Mouse (Mus musculus): ENCODE data around the gene Kcnma1. TPM values are rescaled to one million over a fixed set of nuclear protein-coding genes. Genes with fewer than 3 reads are reported as not detected.

Kcnma1 gene
- polyA plus RNA-seq, 1 experiment from 2014 or later = 0.31 TPM

DNA sequence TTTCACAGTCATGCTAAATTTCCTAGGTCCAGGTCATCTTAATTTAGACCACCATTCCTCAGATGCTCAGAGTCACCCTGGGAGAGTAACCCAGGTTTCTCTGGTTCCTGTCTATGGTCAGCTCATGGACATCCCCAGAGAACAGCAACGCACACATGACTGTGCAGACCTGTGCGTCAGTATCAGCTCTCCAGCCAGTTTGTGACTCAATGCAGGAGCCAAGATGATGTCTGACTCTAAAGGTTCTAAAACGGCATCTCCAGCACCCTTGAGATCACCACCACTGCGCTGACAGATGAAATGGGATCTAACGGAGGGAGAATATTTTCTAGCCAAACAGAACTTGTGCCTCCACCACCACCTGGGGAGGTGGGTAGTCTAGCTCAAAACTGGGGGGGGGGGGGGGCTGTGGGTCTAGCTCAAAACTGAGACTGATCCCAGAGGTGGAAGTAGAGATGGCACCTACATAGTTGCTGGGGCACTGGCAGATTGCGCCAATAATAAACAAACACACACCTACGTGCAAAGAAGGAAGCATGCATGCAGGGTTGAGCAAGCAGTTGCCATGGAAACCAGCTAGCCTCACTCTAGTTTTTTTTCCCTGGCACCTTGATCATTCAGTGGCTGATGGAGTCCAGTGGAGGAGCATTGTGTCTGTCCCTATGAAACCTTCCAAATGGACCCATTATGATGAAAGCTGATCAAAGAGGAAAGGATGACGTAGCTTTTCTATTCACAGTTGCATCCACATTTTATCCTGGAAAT is 231.3 kb downstream of the Kcnma1 start:
- no peak for ATAC-seq (ENCODE audit: insufficient number of reproducible peaks, insufficient read depth, low FRiP score, low read depth)
- Histone ChIP-seq H3K27ac (replicated peaks in 1 of 2; ENCODE audit: control insufficient read depth in 1 of 2, insufficient read depth in 1 of 2, low read depth in 2 of 2, low read length in 2 of 2) (no peak overlapping the region), H3K4me1 (ENCODE audit: control insufficient read depth in 2 of 2, insufficient read depth in 2 of 2, low read length in 2 of 2) (peaks cover 4 to 8% of the 10 kb centered on the region in 2 experiments; a peak in 3 of 4 replicates), H3K9me3 (ENCODE audit: control insufficient read depth, low read length) (no peaks in the 10 kb centered on the region), H3K4me2 (ENCODE audit: low read length) (no peak overlapping the region), H3K36me3 (ENCODE audit: control insufficient read depth, insufficient read depth, low read length) (no peaks in the 10 kb centered on the region), H3K27me3 (ENCODE audit: control insufficient read depth, insufficient read depth, low read length) (peaks cover 10% of the 10 kb centered on the region; the same call in 1 of the 2 replicates), H3K9ac (ENCODE audit: low read length) (no peak overlapping the region), H3K4me3 (ENCODE audit: control insufficient read depth in 1 of 2, insufficient read depth in 1 of 2, low read depth in 1 of 2, low read length in 2 of 2) (no peak overlapping the region)
- WGBS = 63% methylated on average over 8 of the region's 8 CpGs

DNA sequence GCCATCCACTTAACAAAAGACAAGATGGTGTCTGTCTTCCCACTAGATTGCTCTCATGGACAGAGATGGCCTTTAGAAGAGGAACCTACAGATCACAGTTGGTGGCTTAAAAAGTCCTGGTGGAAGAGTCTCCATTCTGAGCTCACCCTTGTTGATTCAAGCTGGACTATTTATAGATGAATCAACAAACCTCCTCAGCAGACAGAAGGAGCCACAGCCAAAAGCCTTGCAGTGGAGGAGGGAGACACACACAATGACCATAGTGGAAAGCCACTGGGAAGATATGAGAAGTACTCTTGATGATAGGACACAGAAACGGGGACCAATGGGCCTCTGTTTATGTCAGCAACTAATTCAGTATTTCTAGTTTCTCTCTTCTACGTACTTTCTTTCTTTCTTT is 239.7 kb downstream of the Kcnma1 start:
- no peak for ATAC-seq (ENCODE audit: insufficient number of reproducible peaks, insufficient read depth, low FRiP score, low read depth)
- Histone ChIP-seq H3K27me3 (ENCODE audit: control insufficient read depth, insufficient read depth, low read length) (peaks cover 4% of the 10 kb centered on the region; the same call in 1 of the 2 replicates), H3K36me3 (ENCODE audit: control insufficient read depth, insufficient read depth, low read length) (no peaks in the 10 kb centered on the region), H3K9me3 (ENCODE audit: control insufficient read depth, low read length) (no peaks in the 10 kb centered on the region), H3K9ac (ENCODE audit: low read length) (no peak overlapping the region), H3K4me2 (ENCODE audit: low read length) (no peak overlapping the region), H3K27ac (replicated peaks in 1 of 2; ENCODE audit: control insufficient read depth in 1 of 2, insufficient read depth in 1 of 2, low read depth in 2 of 2, low read length in 2 of 2) (no peak overlapping the region), H3K4me1 (ENCODE audit: control insufficient read depth in 2 of 2, insufficient read depth in 2 of 2, low read length in 2 of 2) (0 out of 4 replicates have a peak, but pooled peaks cover 0 to 2% of the 10 kb centered on the region in 2 experiments), H3K4me3 (ENCODE audit: control insufficient read depth in 1 of 2, insufficient read depth in 1 of 2, low read depth in 1 of 2, low read length in 2 of 2) (no peak overlapping the region)
- WGBS = 38% methylated on average over 2 of the region's 2 CpGs

DNA sequence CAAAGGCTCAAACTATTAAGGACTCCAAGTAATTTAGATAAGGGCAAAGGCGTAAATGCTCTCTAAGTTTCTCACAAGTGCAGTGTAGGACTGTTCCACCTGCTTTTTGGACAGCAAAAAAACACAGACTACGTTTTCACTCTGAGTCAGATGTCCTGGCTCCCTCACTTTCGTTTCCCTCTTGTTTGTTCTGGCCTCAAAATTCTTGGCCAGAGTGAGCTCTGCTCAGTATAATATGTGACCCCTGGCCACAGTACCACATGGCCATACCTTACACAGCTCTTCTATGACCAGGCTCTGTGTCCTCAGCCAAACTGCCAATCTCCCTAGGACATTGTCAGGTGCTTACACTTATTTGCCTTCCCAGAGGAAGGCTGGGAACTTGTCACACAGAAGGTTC is 241.6 kb downstream of the Kcnma1 start:
- no peak for ATAC-seq (ENCODE audit: insufficient number of reproducible peaks, insufficient read depth, low FRiP score, low read depth)
- H3K9ac ChIP-seq (ENCODE audit: low read length) = no peak overlapping the region
- no peak overlapping the region for H3K4me2 ChIP-seq (ENCODE audit: low read length)
- no peaks in the 10 kb centered on the region for H3K9me3 ChIP-seq (ENCODE audit: control insufficient read depth, low read length)
- peaks cover 3% of the 10 kb centered on the region; the same call in 1 of the 2 replicates for H3K27me3 ChIP-seq (ENCODE audit: control insufficient read depth, insufficient read depth, low read length)
- H3K27ac ChIP-seq (replicated peaks in 1 of 2; ENCODE audit: control insufficient read depth in 1 of 2, insufficient read depth in 1 of 2, low read depth in 2 of 2, low read length in 2 of 2) = no peak overlapping the region
- no peaks in the 10 kb centered on the region for H3K36me3 ChIP-seq (ENCODE audit: control insufficient read depth, insufficient read depth, low read length)
- 0 out of 4 replicates have a peak, but pooled peaks cover 0 to 2% of the 10 kb centered on the region in 2 experiments for H3K4me1 ChIP-seq (ENCODE audit: control insufficient read depth in 2 of 2, insufficient read depth in 2 of 2, low read length in 2 of 2)
- 56% methylated on average over 3 of the region's 3 CpGs for WGBS
- H3K4me3 ChIP-seq (ENCODE audit: control insufficient read depth in 1 of 2, insufficient read depth in 1 of 2, low read depth in 1 of 2, low read length in 2 of 2) = no peak overlapping the region

DNA sequence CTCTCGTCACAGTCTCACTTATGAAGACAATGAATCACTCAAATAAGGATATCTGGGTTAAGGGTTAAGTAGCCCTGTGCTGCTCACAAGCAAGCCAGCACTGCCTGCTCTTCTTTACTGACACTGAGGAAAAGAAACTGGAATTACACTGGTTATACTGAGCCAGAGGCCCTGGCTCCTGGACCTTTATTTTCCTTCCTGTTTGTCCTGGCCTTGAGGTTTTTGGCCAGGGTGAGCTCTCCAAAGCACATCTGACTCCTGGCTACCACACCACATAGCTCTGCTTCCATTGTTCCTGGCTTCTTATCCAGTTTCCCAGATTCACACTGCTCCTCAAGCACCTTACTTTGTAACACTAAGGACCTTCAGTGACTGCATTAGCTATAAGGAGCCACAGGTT is 242.5 kb downstream of the Kcnma1 start:
- H3K27ac ChIP-seq (replicated peaks in 1 of 2; ENCODE audit: control insufficient read depth in 1 of 2, insufficient read depth in 1 of 2, low read depth in 2 of 2, low read length in 2 of 2) = no peak overlapping the region
- WGBS = 73% methylated on average over 1 of the region's 1 CpGs
- H3K36me3 ChIP-seq (ENCODE audit: control insufficient read depth, insufficient read depth, low read length) = no peaks in the 10 kb centered on the region
- H3K9me3 ChIP-seq (ENCODE audit: control insufficient read depth, low read length) = no peaks in the 10 kb centered on the region
- H3K4me2 ChIP-seq (ENCODE audit: low read length) = no peak overlapping the region
- H3K9ac ChIP-seq (ENCODE audit: low read length) = no peak overlapping the region
- H3K27me3 ChIP-seq (ENCODE audit: control insufficient read depth, insufficient read depth, low read length) = no peaks in the 10 kb centered on the region
- no peak for ATAC-seq (ENCODE audit: insufficient number of reproducible peaks, insufficient read depth, low FRiP score, low read depth)
- H3K4me1 ChIP-seq (ENCODE audit: control insufficient read depth in 2 of 2, insufficient read depth in 2 of 2, low read length in 2 of 2) = 0 out of 4 replicates have a peak, but pooled peaks cover 0 to 2% of the 10 kb centered on the region in 2 experiments
- no peak overlapping the region for H3K4me3 ChIP-seq (ENCODE audit: control insufficient read depth in 1 of 2, insufficient read depth in 1 of 2, low read depth in 1 of 2, low read length in 2 of 2)

DNA sequence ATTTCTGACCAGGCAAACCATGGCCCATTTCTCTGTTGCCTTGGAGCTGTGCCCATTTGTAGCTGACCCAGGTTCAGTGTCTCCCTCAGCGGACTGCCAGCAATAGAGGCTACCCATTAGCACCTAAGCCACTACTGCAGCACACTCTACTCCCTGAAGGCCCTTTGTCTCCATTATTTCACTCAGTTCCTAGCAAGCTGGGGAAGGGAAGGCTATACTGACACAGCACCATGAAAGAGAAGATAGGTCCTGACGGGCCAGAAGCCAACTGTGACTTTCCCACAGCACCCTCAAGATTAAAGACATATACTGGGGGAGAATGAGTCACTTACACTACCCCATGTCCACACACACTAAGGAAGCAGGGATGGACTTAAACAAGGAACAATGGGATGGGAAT is 251.8 kb downstream of the Kcnma1 start:
- no peak overlapping the region for H3K27ac ChIP-seq (replicated peaks in 1 of 2; ENCODE audit: control insufficient read depth in 1 of 2, insufficient read depth in 1 of 2, low read depth in 2 of 2, low read length in 2 of 2)
- no peak overlapping the region for H3K4me3 ChIP-seq (ENCODE audit: control insufficient read depth in 1 of 2, insufficient read depth in 1 of 2, low read depth in 1 of 2, low read length in 2 of 2)
- H3K4me2 ChIP-seq (ENCODE audit: low read length) = no peak overlapping the region
- H3K9me3 ChIP-seq (ENCODE audit: control insufficient read depth, low read length) = no peaks in the 10 kb centered on the region
- no peak for ATAC-seq (ENCODE audit: insufficient number of reproducible peaks, insufficient read depth, low FRiP score, low read depth)
- H3K36me3 ChIP-seq (ENCODE audit: control insufficient read depth, insufficient read depth, low read length) = no peaks in the 10 kb centered on the region
- H3K27me3 ChIP-seq (ENCODE audit: control insufficient read depth, insufficient read depth, low read length) = peaks cover 9% of the 10 kb centered on the region; the same call in 1 of the 2 replicates
- 67% methylated on average over 2 of the region's 2 CpGs for WGBS
- H3K9ac ChIP-seq (ENCODE audit: low read length) = no peak overlapping the region
- H3K4me1 ChIP-seq (ENCODE audit: control insufficient read depth in 2 of 2, insufficient read depth in 2 of 2, low read length in 2 of 2) = no peaks in the 10 kb centered on the region

DNA sequence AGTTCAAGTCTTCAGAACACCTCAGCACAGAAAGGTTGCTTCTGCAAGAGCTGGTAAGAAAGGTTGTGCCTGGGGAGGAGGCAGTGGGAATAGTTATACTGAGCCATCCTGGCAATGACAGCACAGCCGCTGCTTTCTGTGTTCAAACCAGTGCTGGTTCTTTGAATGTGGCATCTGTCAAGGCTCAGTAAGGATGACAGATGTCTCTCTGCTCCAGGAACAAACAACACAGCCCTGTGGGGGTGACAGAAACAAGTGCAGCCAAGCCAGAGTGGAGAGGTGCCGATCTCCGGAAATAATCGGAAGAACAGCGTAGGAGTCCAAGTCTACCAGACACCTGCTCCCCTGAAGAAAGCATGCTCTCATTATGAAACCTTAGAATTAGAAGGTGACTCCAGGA is 254.7 kb downstream of the Kcnma1 start:
- H3K27me3 ChIP-seq (ENCODE audit: control insufficient read depth, insufficient read depth, low read length) = peaks cover 8% of the 10 kb centered on the region; the same call in 1 of the 2 replicates
- no peak overlapping the region for H3K9ac ChIP-seq (ENCODE audit: low read length)
- H3K4me1 ChIP-seq (ENCODE audit: control insufficient read depth in 2 of 2, insufficient read depth in 2 of 2, low read length in 2 of 2) = no peaks in the 10 kb centered on the region
- H3K27ac ChIP-seq (replicated peaks in 1 of 2; ENCODE audit: control insufficient read depth in 1 of 2, insufficient read depth in 1 of 2, low read depth in 2 of 2, low read length in 2 of 2) = no peak overlapping the region
- no peaks in the 10 kb centered on the region for H3K9me3 ChIP-seq (ENCODE audit: control insufficient read depth, low read length)
- no peak overlapping the region for H3K4me2 ChIP-seq (ENCODE audit: low read length)
- 76% methylated on average over 5 of the region's 5 CpGs for WGBS
- no peak for ATAC-seq (ENCODE audit: insufficient number of reproducible peaks, insufficient read depth, low FRiP score, low read depth)
- no peak overlapping the region for H3K4me3 ChIP-seq (ENCODE audit: control insufficient read depth in 1 of 2, insufficient read depth in 1 of 2, low read depth in 1 of 2, low read length in 2 of 2)
- no peaks in the 10 kb centered on the region for H3K36me3 ChIP-seq (ENCODE audit: control insufficient read depth, insufficient read depth, low read length)

DNA sequence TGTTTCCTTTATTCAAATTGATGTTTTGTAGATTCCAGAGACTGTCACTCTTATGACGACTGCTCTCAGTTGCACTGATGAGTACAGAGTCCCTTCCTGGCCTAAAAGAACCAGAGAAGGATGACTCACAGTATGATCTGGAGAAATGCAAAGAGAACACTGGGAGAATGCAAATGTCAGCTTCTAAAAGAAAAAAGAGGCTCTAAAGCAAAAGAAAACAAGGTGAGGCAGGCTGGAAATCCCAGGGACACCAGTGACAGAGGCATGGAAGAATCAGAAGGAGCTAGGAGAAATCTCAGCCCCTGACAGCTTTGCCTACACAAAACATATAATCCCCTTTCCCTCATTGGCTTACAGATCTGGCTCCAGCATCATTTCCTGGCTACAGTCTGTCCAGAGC is 255.9 kb downstream of the Kcnma1 start:
- WGBS = 60% methylated on average over 1 of the region's 1 CpGs
- ATAC-seq (ENCODE audit: insufficient number of reproducible peaks, insufficient read depth, low FRiP score, low read depth) = no peak
- Histone ChIP-seq H3K4me1 (ENCODE audit: control insufficient read depth in 2 of 2, insufficient read depth in 2 of 2, low read length in 2 of 2) (no peaks in the 10 kb centered on the region), H3K4me2 (ENCODE audit: low read length) (no peak overlapping the region), H3K27ac (replicated peaks in 1 of 2; ENCODE audit: control insufficient read depth in 1 of 2, insufficient read depth in 1 of 2, low read depth in 2 of 2, low read length in 2 of 2) (no peak overlapping the region), H3K27me3 (ENCODE audit: control insufficient read depth, insufficient read depth, low read length) (peaks cover 4% of the 10 kb centered on the region; the same call in 1 of the 2 replicates), H3K36me3 (ENCODE audit: control insufficient read depth, insufficient read depth, low read length) (no peaks in the 10 kb centered on the region), H3K9ac (ENCODE audit: low read length) (no peak overlapping the region), H3K4me3 (ENCODE audit: control insufficient read depth in 1 of 2, insufficient read depth in 1 of 2, low read depth in 1 of 2, low read length in 2 of 2) (no peak overlapping the region), H3K9me3 (ENCODE audit: control insufficient read depth, low read length) (no peaks in the 10 kb centered on the region)
